Mouse (Mus musculus): ENCODE measurements around the gene Cenpt. TPM values are rescaled to one million over a fixed set of nuclear protein-coding genes. Genes with fewer than 3 reads are reported as not detected.
A peak's percentile ranks its signal among the peaks of the same experiment; 100 is the strongest.

The Cenpt gene
- polyA plus RNA-seq (2015; fragmentation: Nextera tagmentation; extraction: Ambion mirVana): 19.1 and 20.5 TPM in 2 replicates

- peaks cover 37% of the 10 kb centered on the region for H3K4me1 ChIP-seq (ENCODE audit: control insufficient read depth, low read depth, low read length)
- WGBS (ENCODE audit: insufficient replicate concordance): 71% methylated on average over 3 of the region's 3 CpGs
- no peak within 1 kb of the TSS for H3K27ac ChIP-seq (ENCODE audit: low read length)
- H3K27me3 ChIP-seq (ENCODE audit: control insufficient read depth, insufficient read depth, low read depth, low read length): no peaks in the 10 kb centered on the region
- H3K4me3 ChIP-seq (ENCODE audit: low read depth, low read length): peak within 1 kb of the TSS; percentile 88
- no peak for ATAC-seq (ENCODE audit: low read depth)
- H3K36me3 ChIP-seq (ENCODE audit: control insufficient read depth, insufficient read depth): peaks cover 12% of the 10 kb centered on the region
- peak within 1 kb of the TSS; percentile 72; the same call in 1 of the 2 replicates for H3K4me2 ChIP-seq (ENCODE audit: low read depth, low read length)
- H3K9me3 ChIP-seq (replicated peaks; ENCODE audit: control insufficient read depth, low read length): no peaks in the 10 kb centered on the region
- no peak within 1 kb of the TSS for H3K9ac ChIP-seq (ENCODE audit: low read depth, low read length)
These were observed at the start of gene Cenpt for GRCm38 (mm10) chr8:105853178-105853577. TSS of gene Cenpt (minus strand) at chr8:105853278.

GRCm38 (mm10) chr8:105900941-105901616, 48.0 kb upstream of the Cenpt start:
- Histone ChIP-seq H3K27me3 (ENCODE audit: control insufficient read depth, insufficient read depth, low read depth, low read length) (no peaks in the 10 kb centered on the region), H3K9me3 (replicated peaks; ENCODE audit: control insufficient read depth, low read length) (no peaks in the 10 kb centered on the region), H3K4me2 (ENCODE audit: low read depth, low read length) (peak overlapping the region; percentile 80), H3K27ac (ENCODE audit: low read length) (peak overlapping the region; percentile 95), H3K4me3 (ENCODE audit: low read depth, low read length) (peak overlapping the region; percentile 91), H3K9ac (ENCODE audit: low read depth, low read length) (peak overlapping the region; percentile 99), H3K36me3 (ENCODE audit: control insufficient read depth, insufficient read depth) (no peaks in the 10 kb centered on the region), H3K4me1 (ENCODE audit: control insufficient read depth, low read depth, low read length) (peaks cover 16% of the 10 kb centered on the region)
- WGBS (ENCODE audit: insufficient replicate concordance): 12% methylated on average over 16 of the region's 16 CpGs
- ATAC-seq (ENCODE audit: low read depth): peak; percentile 42

GRCm38 (mm10) chr8:105900180-105900940, 47.3 kb upstream of the Cenpt start, which contains the start of gene Pskh1:
TSS of gene Pskh1 (plus strand) at chr8:105900441.
- ATAC-seq (ENCODE audit: low read depth): peak; percentile 92
- peak within 1 kb of the TSS; percentile 80 for H3K4me2 ChIP-seq (ENCODE audit: low read depth, low read length)
- H3K36me3 ChIP-seq (ENCODE audit: control insufficient read depth, insufficient read depth): no peaks in the 10 kb centered on the region
- H3K4me1 ChIP-seq (ENCODE audit: control insufficient read depth, low read depth, low read length): peaks cover 16% of the 10 kb centered on the region
- H3K27ac ChIP-seq (ENCODE audit: low read length): peak within 1 kb of the TSS; percentile 95
- no peaks in the 10 kb centered on the region for H3K27me3 ChIP-seq (ENCODE audit: control insufficient read depth, insufficient read depth, low read depth, low read length)
- H3K9ac ChIP-seq (ENCODE audit: low read depth, low read length): peak within 1 kb of the TSS; percentile 99
- H3K4me3 ChIP-seq (ENCODE audit: low read depth, low read length): peak within 1 kb of the TSS; percentile 91
- under 1% methylated on average over 65 of the region's 68 CpGs for WGBS (ENCODE audit: insufficient replicate concordance)
- no peaks in the 10 kb centered on the region for H3K9me3 ChIP-seq (replicated peaks; ENCODE audit: control insufficient read depth, low read length)

- no peak for ATAC-seq (ENCODE audit: low read depth)
- H3K4me3 ChIP-seq (ENCODE audit: low read depth, low read length): no peak overlapping the region
- H3K36me3 ChIP-seq (ENCODE audit: control insufficient read depth, insufficient read depth): no peaks in the 10 kb centered on the region
- no peak overlapping the region for H3K9ac ChIP-seq (ENCODE audit: low read depth, low read length)
- H3K27ac ChIP-seq (ENCODE audit: low read length): no peak overlapping the region
- WGBS (ENCODE audit: insufficient replicate concordance): 65% methylated on average over 9 of the region's 9 CpGs
- no peak overlapping the region for H3K4me2 ChIP-seq (ENCODE audit: low read depth, low read length)
- peaks cover 16% of the 10 kb centered on the region for H3K4me1 ChIP-seq (ENCODE audit: control insufficient read depth, low read depth, low read length)
- no peaks in the 10 kb centered on the region for H3K27me3 ChIP-seq (ENCODE audit: control insufficient read depth, insufficient read depth, low read depth, low read length)
- no peaks in the 10 kb centered on the region for H3K9me3 ChIP-seq (replicated peaks; ENCODE audit: control insufficient read depth, low read length)
These were observed 44.9 kb upstream of the Cenpt start for GRCm38 (mm10) chr8:105897801-105898480.

- Histone ChIP-seq H3K4me1 (ENCODE audit: control insufficient read depth, low read depth, low read length) (no peaks in the 10 kb centered on the region; the same call in 1 of the 2 replicates), H3K36me3 (ENCODE audit: control insufficient read depth, insufficient read depth) (peaks cover 33% of the 10 kb centered on the region), H3K4me3 (ENCODE audit: low read depth, low read length) (no peak within 1 kb of the TSS), H3K9me3 (replicated peaks; ENCODE audit: control insufficient read depth, low read length) (no peaks in the 10 kb centered on the region), H3K27me3 (ENCODE audit: control insufficient read depth, insufficient read depth, low read depth, low read length) (no peaks in the 10 kb centered on the region), H3K4me2 (ENCODE audit: low read depth, low read length) (no peak within 1 kb of the TSS), H3K9ac (ENCODE audit: low read depth, low read length) (no peak within 1 kb of the TSS), H3K27ac (ENCODE audit: low read length) (no peak within 1 kb of the TSS)
- ATAC-seq (ENCODE audit: low read depth): peak; percentile 72
- WGBS (ENCODE audit: insufficient replicate concordance): 40% methylated on average over 11 of the region's 11 CpGs
These were observed 40.3 kb upstream of the Cenpt start, which contains the start of gene Nrn1l for GRCm38 (mm10) chr8:105893339-105893738. TSS of gene Nrn1l (plus strand) at chr8:105893567.

GRCm38 (mm10) chr8:105892432-105892831, 39.4 kb upstream of the Cenpt start:
- Histone ChIP-seq H3K9ac (ENCODE audit: low read depth, low read length) (no peak overlapping the region), H3K4me3 (ENCODE audit: low read depth, low read length) (no peak overlapping the region), H3K36me3 (ENCODE audit: control insufficient read depth, insufficient read depth) (peaks cover 42% of the 10 kb centered on the region), H3K27me3 (ENCODE audit: control insufficient read depth, insufficient read depth, low read depth, low read length) (no peaks in the 10 kb centered on the region), H3K27ac (ENCODE audit: low read length) (no peak overlapping the region), H3K4me1 (ENCODE audit: control insufficient read depth, low read depth, low read length) (no peaks in the 10 kb centered on the region), H3K4me2 (ENCODE audit: low read depth, low read length) (no peak overlapping the region), H3K9me3 (replicated peaks; ENCODE audit: control insufficient read depth, low read length) (no peaks in the 10 kb centered on the region)
- 77% methylated on average over 6 of the region's 6 CpGs for WGBS (ENCODE audit: insufficient replicate concordance)
- ATAC-seq (ENCODE audit: low read depth): no peak

GRCm38 (mm10) chr8:105890870-105891269, 37.8 kb upstream of the Cenpt start:
- Histone ChIP-seq H3K27ac (ENCODE audit: low read length) (no peak overlapping the region), H3K4me1 (ENCODE audit: control insufficient read depth, low read depth, low read length) (no peaks in the 10 kb centered on the region), H3K27me3 (ENCODE audit: control insufficient read depth, insufficient read depth, low read depth, low read length) (no peaks in the 10 kb centered on the region), H3K36me3 (ENCODE audit: control insufficient read depth, insufficient read depth) (peaks cover 57% of the 10 kb centered on the region), H3K4me2 (ENCODE audit: low read depth, low read length) (no peak overlapping the region), H3K9ac (ENCODE audit: low read depth, low read length) (no peak overlapping the region), H3K9me3 (replicated peaks; ENCODE audit: control insufficient read depth, low read length) (no peaks in the 10 kb centered on the region), H3K4me3 (ENCODE audit: low read depth, low read length) (no peak overlapping the region)
- no peak for ATAC-seq (ENCODE audit: low read depth)
- WGBS (ENCODE audit: insufficient replicate concordance): 77% methylated on average over 6 of the region's 6 CpGs

- Histone ChIP-seq H3K4me3 (ENCODE audit: low read depth, low read length) (no peak overlapping the region), H3K27me3 (ENCODE audit: control insufficient read depth, insufficient read depth, low read depth, low read length) (no peaks in the 10 kb centered on the region)
- WGBS (ENCODE audit: insufficient replicate concordance): 83% methylated on average over 12 of the region's 12 CpGs
These were observed 36.8 kb upstream of the Cenpt start for GRCm38 (mm10) chr8:105889756-105890465.

More at GRCm38 (mm10) chr8:105889756-105890465, 36.8 kb upstream of the Cenpt start:
- ATAC-seq (ENCODE audit: low read depth): no peak
- Histone ChIP-seq H3K4me1 (ENCODE audit: control insufficient read depth, low read depth, low read length) (no peaks in the 10 kb centered on the region), H3K27ac (ENCODE audit: low read length) (no peak overlapping the region), H3K9me3 (replicated peaks; ENCODE audit: control insufficient read depth, low read length) (no peaks in the 10 kb centered on the region), H3K9ac (ENCODE audit: low read depth, low read length) (no peak overlapping the region), H3K36me3 (ENCODE audit: control insufficient read depth, insufficient read depth) (peaks cover 66% of the 10 kb centered on the region), H3K4me2 (ENCODE audit: low read depth, low read length) (no peak overlapping the region)

Data from liver, embryonic 16.5 days (tissue).